Mouse (Mus musculus) heart, embryonic 16.5 days (tissue): Measurements from ENCODE around the gene Taf8. TPM values are rescaled to one million over a fixed set of nuclear protein-coding genes. Genes with fewer than 3 reads are reported as not detected.

ENCODE experiments used
- ATAC-seq: fragments of 200-750 bp; cut with Nextera tagmentation; replicated peaks from 2 replicates; pipeline ENCODE4 v1.8.0; 2017; ENCODE audit warnings: moderate number of reproducible peaks; ENCODE audit not compliant: insufficient read depth, low FRiP score; ENCODE audit errors: extremely low read depth
- H3K27ac ChIP-seq: fragments of 300-500 bp; sonication (generic); 2 replicates; pipeline ENCODE4 v1.5.1; 2014; ENCODE audit warnings: mild to moderate bottlenecking, low read length, control low read depth, moderate library complexity
- H3K27me3 ChIP-seq: fragments of 300-500 bp; sonication (generic); 2 replicates; pipeline ENCODE4 v1.6.1; 2014; ENCODE audit warnings: low read length, mixed read lengths; ENCODE audit not compliant: control insufficient read depth, insufficient read depth
- H3K36me3 ChIP-seq: fragments of 300-500 bp; sonication (generic); 2 replicates; pipeline ENCODE4 v1.6.1; 2014; ENCODE audit not compliant: control insufficient read depth, insufficient read depth
- H3K4me1 ChIP-seq: fragments of 300-500 bp; sonication (generic); 2 replicates; pipeline ENCODE4 v1.6.1; 2014; ENCODE audit warnings: low read length, mixed read lengths; ENCODE audit not compliant: control insufficient read depth, insufficient read depth
- H3K4me2 ChIP-seq: fragments of 300-500 bp; sonication (generic); 2 replicates; pipeline ENCODE4 v1.6.1; 2014; ENCODE audit warnings: low read depth, mild to moderate bottlenecking, control low read depth, low read length
- H3K4me3 ChIP-seq: fragments of 300-500 bp; sonication (generic); 2 replicates; pipeline ENCODE4 v1.5.1; 2014; ENCODE audit warnings: mild to moderate bottlenecking, control low read depth, low read length
- H3K9ac ChIP-seq: fragments of 300-500 bp; sonication (generic); 2 replicates; pipeline ENCODE4 v1.6.1; 2014; ENCODE audit warnings: low read length, control low read depth
- H3K9me3 ChIP-seq: fragments of 300-500 bp; sonication (generic); replicated peaks from 2 replicates; pipeline ENCODE4 v1.6.1; 2016; ENCODE audit warnings: low read length; ENCODE audit not compliant: control insufficient read depth
- WGBS: fragments of 180-500 bp; shearing (Covaris S2); extraction: QIAGEN DNeasy Blood & Tissue Kit; methylation state at CpG from one replicate; pipeline ENCODE4 v1.1.7; 2014; 5-methylcytosine and 5-hydroxymethylcytosine counted together
- polyA plus RNA-seq: library from polyadenylated mRNA; unstranded; fragments of >200 nt; fragmentation: Nextera tagmentation; extraction: Ambion mirVana; gene quantifications from 2 replicates; pipeline ENCODE4 v1.2.1, GENCODE M21; 2015

The Taf8 gene
- polyA plus RNA-seq, 1 experiment from 2014 or later = 20.3 TPM

- no peak overlapping the region for H3K4me3 ChIP-seq
- 50% methylated on average over 9 of the region's 9 CpGs for WGBS
- H3K27ac ChIP-seq = no peak overlapping the region
- no peaks in the 10 kb centered on the region for H3K36me3 ChIP-seq
- peaks cover 32% of the 10 kb centered on the region for H3K4me1 ChIP-seq
- H3K27me3 ChIP-seq = no peaks in the 10 kb centered on the region
- no peak overlapping the region for H3K4me2 ChIP-seq
- ATAC-seq = no peak
- no peak overlapping the region for H3K9ac ChIP-seq
- H3K9me3 ChIP-seq = no peaks in the 10 kb centered on the region
Measured at GRCm38 (mm10) chr17:47439396-47440028, 62.6 kb downstream of the Taf8 start.

GRCm38 (mm10) chr17:47438611-47439010 is 63.5 kb downstream of the Taf8 start:
- Histone ChIP-seq H3K4me2 (no peak overlapping the region), H3K4me3 (no peak overlapping the region), H3K9ac (0 out of 2 replicates have a peak overlapping the region, but pooled peaks have one; percentile 18), H3K9me3 (no peaks in the 10 kb centered on the region), H3K36me3 (no peaks in the 10 kb centered on the region), H3K27ac (no peak overlapping the region), H3K4me1 (peaks cover 24% of the 10 kb centered on the region), H3K27me3 (no peaks in the 10 kb centered on the region)
- 75% methylated on average over 6 of the region's 6 CpGs for WGBS
- no peak for ATAC-seq

- H3K4me2 ChIP-seq = peak within 1 kb of the TSS; percentile 93
- H3K9me3 ChIP-seq = no peaks in the 10 kb centered on the region
- no peak within 1 kb of the TSS for H3K27ac ChIP-seq
- H3K36me3 ChIP-seq = no peaks in the 10 kb centered on the region
- H3K4me1 ChIP-seq = peaks cover 24% of the 10 kb centered on the region
- no peaks in the 10 kb centered on the region for H3K27me3 ChIP-seq
- ATAC-seq = no peak
- H3K9ac ChIP-seq = peak within 1 kb of the TSS; percentile 80
- 5% methylated on average over 24 of the region's 25 CpGs for WGBS
- H3K4me3 ChIP-seq = peak within 1 kb of the TSS; percentile 66
Measured at GRCm38 (mm10) chr17:47436907-47437547, 65.1 kb downstream of the Taf8 start, which contains the start of gene 1700001C19Rik. TSS of gene 1700001C19Rik (minus strand) at chr17:47437376.

- no peaks in the 10 kb centered on the region for H3K9me3 ChIP-seq
- WGBS = 1% methylated on average over 45 of the region's 45 CpGs
- peak within 1 kb of the TSS; percentile 93 for H3K4me2 ChIP-seq
- H3K36me3 ChIP-seq = no peaks in the 10 kb centered on the region
- no peak within 1 kb of the TSS for H3K27ac ChIP-seq
- peak within 1 kb of the TSS; percentile 80 for H3K9ac ChIP-seq
- ATAC-seq = peak; percentile 50; the same call in 1 of the 2 replicates
- no peaks in the 10 kb centered on the region for H3K27me3 ChIP-seq
- peak within 1 kb of the TSS; percentile 66 for H3K4me3 ChIP-seq
- H3K4me1 ChIP-seq = peaks cover 19% of the 10 kb centered on the region
Measured at GRCm38 (mm10) chr17:47436156-47436906, 65.8 kb downstream of the Taf8 start, which contains the start of gene AI661453. TSS of gene AI661453 (plus strand) at chr17:47436615.

Other genes with a start within 250 kb of the Taf8 start
- 65.7 and 67.4 TPM in 2 replicates for gene Mrps10, start 133.4 kb downstream of the Taf8 start, polyA plus RNA-seq
- 0.95 and 1.2 TPM in 2 replicates for gene Guca1b, start 116.9 kb downstream of the Taf8 start, polyA plus RNA-seq
- 1.2 and 2.1 TPM in 2 replicates for gene Guca1a, start 101.7 kb downstream of the Taf8 start, polyA plus RNA-seq
- 0.77 and 0.92 TPM in 2 replicates for gene AI661453, start 65.7 kb downstream of the Taf8 start, polyA plus RNA-seq
- gene 1700001C19Rik, start 64.9 kb downstream of the Taf8 start, polyA plus RNA-seq = 0.57 and 0.64 TPM in 2 replicates
- 412 and 420 TPM in 2 replicates for gene Ccnd3, start 2.8 kb upstream of the Taf8 start, polyA plus RNA-seq
- 22.9 and 23.3 TPM in 2 replicates for gene Bysl, start 109.2 kb upstream of the Taf8 start, polyA plus RNA-seq
- 30.5 and 34.9 TPM in 2 replicates for gene Med20, start 109.3 kb upstream of the Taf8 start, polyA plus RNA-seq
- 0.82 and 1.0 TPM in 2 replicates for gene Gm20517, start 109.3 kb upstream of the Taf8 start, polyA plus RNA-seq
- gene Usp49, start 128.4 kb upstream of the Taf8 start, polyA plus RNA-seq = 2.1 and 3.1 TPM in 2 replicates
- 274 and 295 TPM in 2 replicates for gene Tomm6, start 186.1 kb upstream of the Taf8 start, polyA plus RNA-seq
- 3.9 and 5.1 TPM in 2 replicates for gene Frs3, start 186.7 kb upstream of the Taf8 start, polyA plus RNA-seq
- gene Gm21981, start 192.2 kb upstream of the Taf8 start, polyA plus RNA-seq = 0.24 and 0.39 TPM in 2 replicates
- 0.72 and 0.84 TPM in 2 replicates for gene Prickle4, start 192.4 kb upstream of the Taf8 start, polyA plus RNA-seq
- gene Pgc, start 224.6 kb upstream of the Taf8 start, polyA plus RNA-seq = 0.56 and 1.7 TPM in 2 replicates
- gene Tfeb, start 234.7 kb upstream of the Taf8 start, polyA plus RNA-seq = 25.7 and 28.9 TPM in 2 replicates